Mouse (Mus musculus) G1E (cell line): Measurements from ENCODE around the gene Lbh.

Source experiments
- CTCF ChIP-seq: IDR thresholded peaks from 2 replicates; pipeline ENCODE4 v1.5.1; 2012; ENCODE audit warnings: low read depth, low read length, inconsistent platforms, mixed read lengths
- GATA1 ChIP-seq: IDR thresholded peaks from 2 replicates; pipeline ENCODE4 v1.6.1; 2012; ENCODE audit warnings: borderline replicate concordance, low read length, inconsistent platforms, mixed read lengths
- GATA2 ChIP-seq: IDR thresholded peaks from 2 replicates; pipeline ENCODE4 v1.6.1; 2012; ENCODE audit warnings: low read depth, low read length, inconsistent platforms, borderline replicate concordance
- POLR2AphosphoS5 ChIP-seq: IDR thresholded peaks from 2 replicates; pipeline ENCODE4 v1.6.1; 2012; ENCODE audit warnings: low read depth, low read length, inconsistent platforms; ENCODE audit not compliant: insufficient replicate concordance
- TAL1 ChIP-seq: conservative IDR thresholded peaks from 2 replicates; pipeline ENCODE4 v1.6.1; 2012; ENCODE audit warnings: low read depth, low read length, inconsistent platforms, mixed read lengths

DNA sequence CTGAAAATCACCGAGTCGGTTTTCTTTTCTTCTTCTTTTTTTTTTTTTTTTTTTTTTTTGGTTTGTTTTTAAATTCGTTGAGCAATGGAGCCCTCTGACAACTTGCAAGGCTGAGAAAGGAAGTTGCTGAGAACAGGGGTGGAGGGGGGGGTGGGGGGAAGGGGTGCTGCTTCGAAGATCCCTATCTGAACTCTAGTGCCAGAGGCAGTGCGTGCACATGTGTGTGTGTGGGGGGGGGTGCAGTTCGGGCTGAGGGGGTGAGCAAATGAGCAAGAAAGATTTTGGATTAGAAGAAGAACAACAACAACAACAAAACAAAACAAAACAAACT lies 21.4 kb downstream of the Lbh start:
- no peak for TF ChIP-seq TAL1
- no peak for TF ChIP-seq POLR2AphosphoS5
- no peak for TF ChIP-seq CTCF
- no peak for TF ChIP-seq GATA2
- no peak for TF ChIP-seq GATA1
